Mouse (Mus musculus) embryonic facial prominence, embryonic 10.5 days (tissue): ENCODE data around the gene Fam228a. TPM values are rescaled to one million over a fixed set of nuclear protein-coding genes. Genes with fewer than 3 reads are reported as not detected.
"Not testable (repeated sequence)": the region's sequence is repeated elsewhere in the genome, so short reads cannot be mapped to it uniquely, and the experiment has no call there.

ENCODE experiments used
- DNase-seq: peaks from one replicate; pipeline ENCODE4 v3.0.0-alpha.2; 2017; ENCODE audit warnings: low spot score
- H3K27ac ChIP-seq: fragments of 300-500 bp; sonication (generic); replicated peaks from 2 replicates; pipeline ENCODE4 v1.5.1; 2016; ENCODE audit warnings: mild to moderate bottlenecking
- H3K27me3 ChIP-seq: fragments of 300-500 bp; sonication (generic); replicated peaks from 2 replicates; pipeline ENCODE4 v1.6.1; 2016; ENCODE audit warnings: low read depth, mild to moderate bottlenecking; ENCODE audit not compliant: poor library complexity, severe bottlenecking
- H3K36me3 ChIP-seq: fragments of 300-500 bp; sonication (generic); replicated peaks from 2 replicates; pipeline ENCODE4 v1.6.1; 2016; ENCODE audit warnings: mild to moderate bottlenecking, moderate library complexity
- H3K4me1 ChIP-seq: fragments of 300-500 bp; sonication (generic); 2 replicates; pipeline ENCODE4 v1.6.1; 2016
- H3K4me3 ChIP-seq: fragments of 300-500 bp; sonication (generic); 2 replicates; pipeline ENCODE4 v1.5.1; 2016; ENCODE audit warnings: mild to moderate bottlenecking, moderate library complexity
- H3K9me3 ChIP-seq: fragments of 300-500 bp; sonication (generic); 2 replicates; pipeline ENCODE4 v1.6.1; 2016; ENCODE audit warnings: mild to moderate bottlenecking
- whole genome bisulfite sequencing: fragments of 180-500 bp; shearing (Covaris S2); methylation state at CpG from one replicate; pipeline ENCODE4 v1.1.7; 2016; 5-methylcytosine and 5-hydroxymethylcytosine counted together
- polyA plus RNA-seq: library from polyadenylated mRNA; unstranded; fragments of >200 nt; fragmentation: Nextera tagmentation; extraction: Ambion mirVana; gene quantifications from 2 replicates; pipeline ENCODE4 v1.2.1, GENCODE M21; 2016

Fam228a gene
- polyA plus RNA-seq = 0.33 and 0.45 TPM in 2 replicates

- Histone ChIP-seq H3K4me3 (no peak within 1 kb of the TSS), H3K4me1 (no peaks in the 10 kb centered on the region), H3K27ac (no peak within 1 kb of the TSS), H3K27me3 (0 out of 2 replicates have a peak, but pooled peaks cover 5% of the 10 kb centered on the region), H3K9me3 (no peaks in the 10 kb centered on the region), H3K36me3 (no peaks in the 10 kb centered on the region)
- DNase-seq = no peak
- WGBS = 89% methylated on average over 18 of the region's 18 CpGs
Observed at GRCm38 (mm10) chr12:4738031-4738576, at the start of gene Fam228a. TSS of gene Fam228a (minus strand) at chr12:4738430.

- no peak overlapping the region for H3K27ac ChIP-seq
- no peak overlapping the region for H3K4me3 ChIP-seq
- H3K9me3 ChIP-seq = no peaks in the 10 kb centered on the region
- H3K27me3 ChIP-seq = no peaks in the 10 kb centered on the region
- no peaks in the 10 kb centered on the region for H3K4me1 ChIP-seq
- DNase-seq = no peak
- WGBS = 86% methylated on average over 2 of the region's 2 CpGs
- no peaks in the 10 kb centered on the region for H3K36me3 ChIP-seq
Observed at GRCm38 (mm10) chr12:4784466-4784865, 46.2 kb upstream of the Fam228a start.

- no peak overlapping the region for H3K27ac ChIP-seq
- H3K36me3 ChIP-seq = no peaks in the 10 kb centered on the region
- no peaks in the 10 kb centered on the region for H3K9me3 ChIP-seq
- no peaks in the 10 kb centered on the region for H3K27me3 ChIP-seq
- no peaks in the 10 kb centered on the region for H3K4me1 ChIP-seq
- no peak overlapping the region for H3K4me3 ChIP-seq
- WGBS = 42% methylated on average over 5 of the region's 5 CpGs
- DNase-seq = no peak
Observed at GRCm38 (mm10) chr12:4783598-4783997, 45.4 kb upstream of the Fam228a start.

DNA sequence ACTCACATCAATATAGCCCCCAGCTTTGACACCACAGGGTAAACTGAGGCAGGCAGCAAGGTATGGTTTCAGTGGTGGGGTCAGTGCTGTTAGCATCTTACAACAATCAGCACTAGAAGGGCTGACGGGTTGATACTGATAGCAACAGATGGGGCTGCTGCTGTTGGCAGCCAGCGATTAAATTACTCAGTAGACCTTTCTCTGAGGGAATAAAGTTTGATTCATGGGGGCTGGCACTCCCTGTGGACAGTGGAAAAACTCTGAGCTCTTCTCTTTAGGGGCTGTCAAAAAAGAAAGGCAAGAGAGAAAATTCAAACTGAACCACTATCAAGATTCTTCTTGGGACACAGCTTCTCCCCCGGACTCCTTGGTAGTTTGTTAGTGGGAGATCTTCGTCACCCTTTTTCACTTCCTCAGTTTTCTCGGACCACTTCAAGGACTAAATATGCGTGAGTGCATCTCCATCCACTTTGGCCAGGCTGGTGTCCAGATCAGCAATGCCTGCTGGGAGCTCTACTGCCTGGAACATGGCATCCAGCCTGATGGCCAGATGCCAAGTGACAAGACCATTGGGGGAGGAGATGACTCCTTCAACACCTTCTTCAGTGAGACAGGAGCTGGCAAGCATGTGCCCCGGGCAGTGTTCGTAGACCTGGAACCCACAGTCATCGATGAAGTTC lies 43.6 kb upstream of the Fam228a start:
- DNase-seq, H3K4me1 ChIP-seq: not testable (repeated sequence)
- WGBS = 91% methylated on average over 9 of the region's 9 CpGs

GRCm38 (mm10) chr12:4781270-4781669 lies 43.0 kb upstream of the Fam228a start:
- no peak overlapping the region for H3K4me3 ChIP-seq
- WGBS = 88% methylated on average over 1 of the region's 1 CpGs
- H3K36me3 ChIP-seq = no peaks in the 10 kb centered on the region
- H3K27ac ChIP-seq = no peak overlapping the region
- no peaks in the 10 kb centered on the region for H3K27me3 ChIP-seq
- no peaks in the 10 kb centered on the region for H3K4me1 ChIP-seq
- no peaks in the 10 kb centered on the region for H3K9me3 ChIP-seq
- no peak for DNase-seq

More for the DNA sequence above, 43.6 kb upstream of the Fam228a start:
- not testable (repeated sequence) for H3K27me3 ChIP-seq, H3K9me3 ChIP-seq, H3K4me3 ChIP-seq, H3K27ac ChIP-seq, H3K36me3 ChIP-seq

- no peaks in the 10 kb centered on the region for H3K4me1 ChIP-seq
- WGBS = 68% methylated on average over 2 of the region's 2 CpGs
- no peaks in the 10 kb centered on the region for H3K27me3 ChIP-seq
Observed at GRCm38 (mm10) chr12:4780245-4780644, 42.0 kb upstream of the Fam228a start.

DNA sequence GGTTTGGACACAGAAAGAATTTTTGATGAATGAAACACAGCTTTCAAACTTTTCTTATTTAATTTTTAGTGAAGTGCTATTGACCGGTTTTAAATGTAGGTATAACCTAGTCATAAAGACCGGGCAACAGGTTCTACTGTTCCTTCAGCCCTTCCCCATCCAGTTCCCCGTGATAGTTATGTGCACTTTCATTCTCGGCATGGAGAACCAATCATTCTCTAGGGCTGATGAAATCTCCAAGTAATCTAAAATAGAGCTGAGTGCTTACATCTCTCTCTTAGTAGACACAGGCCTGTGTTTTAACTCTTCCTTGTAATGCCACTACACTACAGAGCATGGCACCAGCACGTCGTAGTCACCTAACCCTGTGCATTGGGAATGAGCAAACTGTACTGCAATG lies 39.5 kb upstream of the Fam228a start:
- no peaks in the 10 kb centered on the region for H3K4me1 ChIP-seq
- no peak for DNase-seq
- H3K9me3 ChIP-seq = no peaks in the 10 kb centered on the region
- H3K36me3 ChIP-seq = no peaks in the 10 kb centered on the region
- H3K4me3 ChIP-seq = no peak overlapping the region
- 89% methylated on average over 6 of the region's 6 CpGs for WGBS
- H3K27me3 ChIP-seq = no peaks in the 10 kb centered on the region
- no peak overlapping the region for H3K27ac ChIP-seq

More at GRCm38 (mm10) chr12:4780245-4780644, 42.0 kb upstream of the Fam228a start:
- Histone ChIP-seq H3K9me3 (no peaks in the 10 kb centered on the region), H3K36me3 (no peaks in the 10 kb centered on the region), H3K27ac (no peak overlapping the region), H3K4me3 (no peak overlapping the region)
- no peak for DNase-seq

DNA sequence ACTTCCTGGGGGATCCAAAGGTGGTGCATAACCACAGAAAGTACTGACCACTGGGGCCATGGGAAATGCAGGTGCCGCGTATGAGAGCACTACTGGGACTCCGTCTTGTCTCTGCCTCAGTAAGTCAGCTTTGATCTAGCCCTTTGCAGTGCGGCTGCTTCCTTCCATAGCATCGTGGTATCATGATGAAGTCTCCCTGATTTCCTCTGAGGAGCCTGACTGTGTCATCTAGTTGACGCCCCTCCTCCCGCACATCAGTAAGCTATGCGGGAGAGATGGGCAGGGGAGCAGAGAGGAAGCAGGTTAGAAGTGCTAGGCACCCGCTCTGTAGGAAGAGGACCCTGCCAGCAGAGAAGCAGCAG lies 37.3 kb upstream of the Fam228a start:
- Histone ChIP-seq H3K36me3 (no peaks in the 10 kb centered on the region), H3K27ac (no peak overlapping the region), H3K4me1 (no peaks in the 10 kb centered on the region), H3K4me3 (no peak overlapping the region), H3K9me3 (no peaks in the 10 kb centered on the region), H3K27me3 (no peaks in the 10 kb centered on the region)
- no peak for DNase-seq
- 81% methylated on average over 9 of the region's 9 CpGs for WGBS

DNA sequence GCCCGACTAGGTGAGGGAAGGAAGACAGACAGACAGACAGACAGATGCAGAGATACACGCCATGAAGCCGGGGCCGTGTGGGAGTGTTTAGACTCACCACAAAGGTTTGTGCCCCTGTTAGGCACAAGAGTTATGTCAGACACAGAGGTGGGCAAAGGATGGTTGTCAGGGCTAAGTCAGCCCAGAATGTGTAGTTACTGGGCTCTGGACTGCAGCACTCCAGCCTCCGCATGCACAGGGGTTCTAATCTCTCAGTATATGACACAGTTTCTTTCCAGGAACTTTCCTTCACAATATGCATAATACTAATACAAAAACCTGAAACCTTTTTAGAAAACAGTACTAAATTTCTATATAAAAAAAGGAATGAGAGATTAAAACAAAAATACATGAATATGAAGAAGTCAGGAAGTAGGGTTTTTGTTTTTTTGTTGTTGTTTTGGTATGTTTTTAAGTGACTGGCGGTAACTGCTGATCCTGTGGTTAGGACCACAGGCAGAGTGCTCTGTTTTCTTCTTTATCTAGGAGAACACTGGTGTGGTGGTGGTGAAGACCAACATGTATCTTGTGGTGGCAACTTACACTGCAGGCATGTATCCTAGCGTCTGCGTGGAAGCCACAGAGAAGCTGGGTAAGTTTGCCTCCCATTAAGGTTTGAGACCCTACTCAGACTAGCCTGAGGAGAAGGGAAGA lies 36.8 kb upstream of the Fam228a start:
- H3K27ac ChIP-seq = no peak overlapping the region
- H3K27me3 ChIP-seq = no peaks in the 10 kb centered on the region
- WGBS = 92% methylated on average over 8 of the region's 8 CpGs
- no peaks in the 10 kb centered on the region for H3K36me3 ChIP-seq
- H3K4me1 ChIP-seq = no peaks in the 10 kb centered on the region
- DNase-seq = no peak
- H3K4me3 ChIP-seq = no peak overlapping the region
- H3K9me3 ChIP-seq = no peaks in the 10 kb centered on the region

- H3K9me3 ChIP-seq = no peaks in the 10 kb centered on the region
- 21% methylated on average over 13 of the region's 13 CpGs for WGBS
- H3K4me3 ChIP-seq = peak overlapping the region; percentile 70
- no peak for DNase-seq
- peak overlapping the region; percentile 95 for H3K27ac ChIP-seq
- H3K27me3 ChIP-seq = no peaks in the 10 kb centered on the region
- peaks cover 9% of the 10 kb centered on the region; the same call in 1 of the 2 replicates for H3K4me1 ChIP-seq
- H3K36me3 ChIP-seq = no peaks in the 10 kb centered on the region
Observed at GRCm38 (mm10) chr12:4769333-4769723, 31.1 kb upstream of the Fam228a start.

- WGBS = 4% methylated on average over 61 of the region's 61 CpGs
- peak within 1 kb of the TSS; percentile 95 for H3K27ac ChIP-seq
- H3K27me3 ChIP-seq = no peaks in the 10 kb centered on the region
Observed at GRCm38 (mm10) chr12:4768492-4769332, 30.5 kb upstream of the Fam228a start, which contains the start of the genes Pfn4 and Fam228b. TSS of gene Pfn4 (plus strand) at chr12:4769022. TSS of gene Fam228b (minus strand) at chr12:4769267.

DNA sequence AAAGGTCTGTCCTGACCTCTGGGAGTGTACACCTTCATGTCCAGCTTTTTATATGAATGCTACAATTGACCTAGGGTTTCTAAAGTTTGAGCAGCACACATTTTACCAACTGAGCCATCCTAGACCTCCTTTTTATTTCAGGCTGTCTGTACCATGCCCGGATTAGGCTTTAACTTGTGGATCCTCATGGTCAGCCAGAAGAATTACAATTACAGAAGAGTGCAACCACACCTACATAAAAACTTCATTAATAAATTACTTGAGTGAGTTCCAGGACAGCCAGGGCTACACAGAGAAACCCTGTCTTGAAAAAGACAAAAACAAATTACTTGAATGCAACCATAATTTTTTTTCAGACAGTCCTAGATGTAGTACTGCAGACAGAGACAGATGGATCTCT lies 18.8 kb upstream of the Fam228a start:
- no peaks in the 10 kb centered on the region for H3K4me1 ChIP-seq
- no peak for DNase-seq
- WGBS = 82% methylated on average over 1 of the region's 1 CpGs
- H3K36me3 ChIP-seq = no peaks in the 10 kb centered on the region
- H3K27me3 ChIP-seq = no peaks in the 10 kb centered on the region
- no peaks in the 10 kb centered on the region for H3K9me3 ChIP-seq
- H3K27ac ChIP-seq = no peak overlapping the region
- H3K4me3 ChIP-seq = no peak overlapping the region

More at GRCm38 (mm10) chr12:4768492-4769332, 30.5 kb upstream of the Fam228a start, which contains the start of the genes Pfn4 and Fam228b:
- DNase-seq = peak; percentile 94
- Histone ChIP-seq H3K4me1 (peaks cover 9% of the 10 kb centered on the region; the same call in 1 of the 2 replicates), H3K36me3 (no peaks in the 10 kb centered on the region), H3K9me3 (no peaks in the 10 kb centered on the region), H3K4me3 (peak within 1 kb of the TSS; percentile 70)
